Mouse (Mus musculus): ENCODE data around the gene Epha6. TPM values are rescaled to one million over a fixed set of nuclear protein-coding genes. Genes with fewer than 3 reads are reported as not detected.

Gene Epha6
- total RNA-seq, 1 experiment: not detected

- no peaks in the 10 kb centered on the region for H3K36me3 ChIP-seq (ENCODE audit: control insufficient read depth, insufficient read depth, low read length, poor library complexity, severe bottlenecking)
- H3K9me3 ChIP-seq (ENCODE audit: control insufficient read depth, insufficient read depth, low read depth, low read length): no peaks in the 10 kb centered on the region
- DNase-seq (ENCODE audit: low read depth, low spot score): no peak
- no peak overlapping the region for H3K4me3 ChIP-seq (ENCODE audit: insufficient read depth in 1 of 2, low read depth in 1 of 2, low read length in 2 of 2, poor library complexity in 1 of 2, severe bottlenecking in 1 of 2)
- no peak overlapping the region for H3K27ac ChIP-seq (ENCODE audit: insufficient read depth, low read depth, low read length, poor library complexity, severe bottlenecking)
- H3K9ac ChIP-seq (ENCODE audit: insufficient read depth, low read depth, low read length, poor library complexity, severe bottlenecking): no peak overlapping the region
- in situ Hi-C loops (cut with MboI; ENCODE audit: low sequenced_read_pairs in 2 of 2, unreplicated experiment in 2 of 2): no loop called here
- TF ChIP-seq HCFC1 (IDR thresholded peaks at IDR 0.05; ENCODE audit: borderline replicate concordance, insufficient read depth, low read length): no peak
- no peak for TF ChIP-seq ZC3H11A (IDR thresholded peaks at IDR 0.05; ENCODE audit: borderline replicate concordance, low read depth, low read length)
- no peak for TF ChIP-seq ZNF384 (IDR thresholded peaks at IDR 0.05; ENCODE audit: low read depth, low read length)
- no peak for TF ChIP-seq CHD2 (IDR thresholded peaks at IDR 0.05; ENCODE audit: low read depth, low read length)
- TF ChIP-seq MAFK (IDR thresholded peaks at IDR 0.05; ENCODE audit: insufficient read depth, low read depth, low read length): no peak
- H3K4me1 ChIP-seq (ENCODE audit: control insufficient read depth in 2 of 2, insufficient read depth in 2 of 2, low read length in 2 of 2, poor library complexity in 1 of 2): no peaks in the 10 kb centered on the region
These were observed 371.2 kb downstream of the Epha6 start for GRCm38 (mm10) chr16:60233985-60234766.

DNA sequence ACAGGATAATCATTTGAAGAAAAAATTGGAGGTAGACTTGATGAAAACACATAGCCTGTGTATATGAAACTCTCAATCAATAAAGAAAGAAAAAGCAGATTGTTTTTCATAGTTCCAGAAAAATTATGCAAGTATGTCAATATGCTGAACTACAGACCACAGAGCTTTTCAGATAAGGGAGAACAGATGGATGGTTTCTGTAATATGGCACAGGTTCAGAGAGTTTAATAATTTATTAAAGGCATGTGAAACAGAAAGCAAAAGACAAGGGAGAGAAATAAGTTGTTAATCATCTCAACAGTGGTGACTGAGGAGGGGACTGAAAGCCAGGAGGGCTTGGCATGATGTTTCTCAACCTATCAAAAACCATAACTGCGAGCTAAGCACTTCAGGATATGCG is 372.3 kb downstream of the Epha6 start:
- DNase-seq (ENCODE audit: low read depth, low spot score): no peak
- no peaks in the 10 kb centered on the region for H3K4me1 ChIP-seq (ENCODE audit: control insufficient read depth in 2 of 2, insufficient read depth in 2 of 2, low read length in 2 of 2, poor library complexity in 1 of 2)
- H3K9me3 ChIP-seq (ENCODE audit: control insufficient read depth, insufficient read depth, low read depth, low read length): no peaks in the 10 kb centered on the region
- H3K4me3 ChIP-seq (ENCODE audit: insufficient read depth in 1 of 2, low read depth in 1 of 2, low read length in 2 of 2, poor library complexity in 1 of 2, severe bottlenecking in 1 of 2): no peak overlapping the region
- in situ Hi-C loops (cut with MboI; ENCODE audit: low sequenced_read_pairs in 2 of 2, unreplicated experiment in 2 of 2): no loop called here
- H3K36me3 ChIP-seq (ENCODE audit: control insufficient read depth, insufficient read depth, low read length, poor library complexity, severe bottlenecking): no peaks in the 10 kb centered on the region
- H3K9ac ChIP-seq (ENCODE audit: insufficient read depth, low read depth, low read length, poor library complexity, severe bottlenecking): no peak overlapping the region
- no peak overlapping the region for H3K27ac ChIP-seq (ENCODE audit: insufficient read depth, low read depth, low read length, poor library complexity, severe bottlenecking)
- TF ChIP-seq MAFK (IDR thresholded peaks at IDR 0.05; ENCODE audit: insufficient read depth, low read depth, low read length): no peak
- no peak for TF ChIP-seq HCFC1 (IDR thresholded peaks at IDR 0.05; ENCODE audit: borderline replicate concordance, insufficient read depth, low read length)
- TF ChIP-seq ZNF384 (IDR thresholded peaks at IDR 0.05; ENCODE audit: low read depth, low read length): no peak

- Histone ChIP-seq H3K9ac (ENCODE audit: insufficient read depth, low read depth, low read length, poor library complexity, severe bottlenecking) (no peak overlapping the region), H3K27ac (ENCODE audit: insufficient read depth, low read depth, low read length, poor library complexity, severe bottlenecking) (no peak overlapping the region), H3K36me3 (ENCODE audit: control insufficient read depth, insufficient read depth, low read length, poor library complexity, severe bottlenecking) (no peaks in the 10 kb centered on the region), H3K9me3 (ENCODE audit: control insufficient read depth, insufficient read depth, low read depth, low read length) (no peaks in the 10 kb centered on the region), H3K4me1 (ENCODE audit: control insufficient read depth in 2 of 2, insufficient read depth in 2 of 2, low read length in 2 of 2, poor library complexity in 1 of 2) (no peaks in the 10 kb centered on the region), H3K4me3 (ENCODE audit: insufficient read depth in 1 of 2, low read depth in 1 of 2, low read length in 2 of 2, poor library complexity in 1 of 2, severe bottlenecking in 1 of 2) (no peak overlapping the region)
- TF ChIP-seq ZC3H11A (IDR thresholded peaks at IDR 0.05; ENCODE audit: borderline replicate concordance, low read depth, low read length) (no peak), HCFC1 (IDR thresholded peaks at IDR 0.05; ENCODE audit: borderline replicate concordance, insufficient read depth, low read length) (no peak), ZNF384 (IDR thresholded peaks at IDR 0.05; ENCODE audit: low read depth, low read length) (no peak), CHD2 (IDR thresholded peaks at IDR 0.05; ENCODE audit: low read depth, low read length) (no peak), MAFK (IDR thresholded peaks at IDR 0.05; ENCODE audit: insufficient read depth, low read depth, low read length) (no peak)
- no peak for DNase-seq (ENCODE audit: low read depth, low spot score)
- in situ Hi-C loops (cut with MboI; ENCODE audit: low sequenced_read_pairs in 2 of 2, unreplicated experiment in 2 of 2): no loop called here
These were observed 396.2 kb downstream of the Epha6 start for GRCm38 (mm10) chr16:60209151-60209550.

DNA sequence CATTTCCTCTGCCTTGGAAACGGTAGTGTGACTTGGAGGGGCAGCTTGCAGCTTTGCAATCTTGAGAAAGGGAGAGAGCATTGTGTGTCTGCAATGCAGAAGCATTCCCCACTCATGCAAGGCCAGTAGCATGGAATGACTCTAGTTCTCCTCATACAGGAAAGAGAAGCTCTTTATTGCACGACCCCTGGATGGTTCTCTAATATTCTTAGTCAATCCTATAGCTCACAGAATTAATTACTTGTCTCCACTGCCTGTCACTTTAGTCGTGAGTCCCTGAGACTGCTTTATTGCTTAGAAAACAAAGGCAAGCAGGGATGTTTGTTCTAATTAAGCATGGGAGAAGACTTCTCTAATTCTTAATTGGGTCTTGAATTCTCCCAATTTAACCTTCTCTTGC is 429.8 kb downstream of the Epha6 start:
- in situ Hi-C loops (cut with MboI; ENCODE audit: low sequenced_read_pairs in 2 of 2, unreplicated experiment in 2 of 2): no loop called here
- no peaks in the 10 kb centered on the region for H3K4me1 ChIP-seq (ENCODE audit: control insufficient read depth in 2 of 2, insufficient read depth in 2 of 2, low read length in 2 of 2, poor library complexity in 1 of 2)
- no peak for TF ChIP-seq ZNF384 (IDR thresholded peaks at IDR 0.05; ENCODE audit: low read depth, low read length)
- TF ChIP-seq ZC3H11A (IDR thresholded peaks at IDR 0.05; ENCODE audit: borderline replicate concordance, low read depth, low read length): no peak
- TF ChIP-seq HCFC1 (IDR thresholded peaks at IDR 0.05; ENCODE audit: borderline replicate concordance, insufficient read depth, low read length): no peak
- no peak for TF ChIP-seq CHD2 (IDR thresholded peaks at IDR 0.05; ENCODE audit: low read depth, low read length)
- TF ChIP-seq MAFK (IDR thresholded peaks at IDR 0.05; ENCODE audit: insufficient read depth, low read depth, low read length): no peak
- DNase-seq (ENCODE audit: low read depth, low spot score): no peak
- H3K9me3 ChIP-seq (ENCODE audit: control insufficient read depth, insufficient read depth, low read depth, low read length): no peaks in the 10 kb centered on the region
- no peak overlapping the region for H3K4me3 ChIP-seq (ENCODE audit: insufficient read depth in 1 of 2, low read depth in 1 of 2, low read length in 2 of 2, poor library complexity in 1 of 2, severe bottlenecking in 1 of 2)
- H3K27ac ChIP-seq (ENCODE audit: insufficient read depth, low read depth, low read length, poor library complexity, severe bottlenecking): no peak overlapping the region
- no peak overlapping the region for H3K9ac ChIP-seq (ENCODE audit: insufficient read depth, low read depth, low read length, poor library complexity, severe bottlenecking)
- no peaks in the 10 kb centered on the region for H3K36me3 ChIP-seq (ENCODE audit: control insufficient read depth, insufficient read depth, low read length, poor library complexity, severe bottlenecking)

Measured in ES-E14 (cell line).